Mouse (Mus musculus): ENCODE measurements around the gene Smco3. TPM values are rescaled to one million over a fixed set of nuclear protein-coding genes. Genes with fewer than 3 reads are reported as not detected.

Smco3 gene
- polyA plus RNA-seq, 1 experiment from 2014 or later: not detected

- peaks cover 36% of the 10 kb centered on the region for H3K27me3 ChIP-seq
- H3K9me3 ChIP-seq (replicated peaks): no peaks in the 10 kb centered on the region
- no peak overlapping the region for H3K27ac ChIP-seq (replicated peaks)
- no peaks in the 10 kb centered on the region for H3K36me3 ChIP-seq (replicated peaks)
- peak overlapping the region; percentile 77 for H3K4me2 ChIP-seq
- no peak for ATAC-seq (ENCODE audit: insufficient read depth)
- H3K4me1 ChIP-seq (replicated peaks): peaks cover 43% of the 10 kb centered on the region
- H3K9ac ChIP-seq: peak overlapping the region; percentile 45
- H3K4me3 ChIP-seq (replicated peaks): peak overlapping the region; percentile 45
- WGBS (ENCODE audit: insufficient replicate concordance): 21% methylated on average over 16 of the region's 16 CpGs
Observed at GRCm38 (mm10) chr6:136792884-136793758, 42.1 kb downstream of the Smco3 start.

- Histone ChIP-seq H3K4me1 (replicated peaks) (peaks cover 17% of the 10 kb centered on the region), H3K4me3 (replicated peaks) (no peak overlapping the region), H3K27ac (replicated peaks) (no peak overlapping the region), H3K36me3 (replicated peaks) (no peaks in the 10 kb centered on the region), H3K4me2 (no peak overlapping the region), H3K9me3 (replicated peaks) (no peaks in the 10 kb centered on the region), H3K27me3 (peaks cover 31% of the 10 kb centered on the region), H3K9ac (no peak overlapping the region)
- no peak for ATAC-seq (ENCODE audit: insufficient read depth)
- WGBS (ENCODE audit: insufficient replicate concordance): 50% methylated on average over 5 of the region's 5 CpGs
Observed at GRCm38 (mm10) chr6:136789391-136789971, 45.8 kb downstream of the Smco3 start.

DNA sequence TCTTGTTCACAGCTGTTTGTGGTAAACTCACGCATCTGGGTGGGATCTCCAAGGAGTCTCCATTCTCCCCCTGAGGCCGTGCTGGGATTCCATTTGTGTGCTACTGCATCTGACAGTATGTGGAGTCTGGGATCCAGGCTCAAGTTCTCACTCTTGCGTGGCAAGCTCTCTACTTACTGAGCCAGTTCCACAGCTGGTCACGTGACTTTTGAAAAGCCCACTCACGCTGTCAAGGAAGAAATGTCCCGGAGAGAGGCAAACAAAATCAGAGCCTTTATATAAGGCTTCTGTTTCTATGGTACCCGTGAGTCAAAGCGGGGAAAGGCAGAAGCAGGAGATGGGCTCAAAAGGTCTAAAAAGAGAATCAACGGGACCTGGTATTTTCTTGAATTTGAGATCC is 52.5 kb downstream of the Smco3 start:
- Histone ChIP-seq H3K4me3 (replicated peaks) (no peak overlapping the region), H3K4me1 (replicated peaks) (no peaks in the 10 kb centered on the region), H3K27me3 (no peaks in the 10 kb centered on the region), H3K4me2 (no peak overlapping the region), H3K9ac (no peak overlapping the region), H3K9me3 (replicated peaks) (no peaks in the 10 kb centered on the region), H3K36me3 (replicated peaks) (no peaks in the 10 kb centered on the region), H3K27ac (replicated peaks) (no peak overlapping the region)
- no peak for ATAC-seq (ENCODE audit: insufficient read depth)
- WGBS (ENCODE audit: insufficient replicate concordance): 78% methylated on average over 9 of the region's 9 CpGs

- H3K4me1 ChIP-seq (replicated peaks): no peaks in the 10 kb centered on the region
- no peak overlapping the region for H3K9ac ChIP-seq
- H3K4me3 ChIP-seq (replicated peaks): no peak overlapping the region
- no peaks in the 10 kb centered on the region for H3K27me3 ChIP-seq
- no peak overlapping the region for H3K27ac ChIP-seq (replicated peaks)
- no peaks in the 10 kb centered on the region for H3K9me3 ChIP-seq (replicated peaks)
- 77% methylated on average over 12 of the region's 12 CpGs for WGBS (ENCODE audit: insufficient replicate concordance)
- no peaks in the 10 kb centered on the region for H3K36me3 ChIP-seq (replicated peaks)
- H3K4me2 ChIP-seq: no peak overlapping the region
- ATAC-seq (ENCODE audit: insufficient read depth): no peak
Observed at GRCm38 (mm10) chr6:136782146-136782545, 53.1 kb downstream of the Smco3 start.

GRCm38 (mm10) chr6:136781377-136781986 is 53.8 kb downstream of the Smco3 start, which contains the start of gene Gucy2c:
Gucy2c (minus strand) TSS chr6:136781765.
- Histone ChIP-seq H3K36me3 (replicated peaks) (no peaks in the 10 kb centered on the region), H3K9me3 (replicated peaks) (no peaks in the 10 kb centered on the region), H3K4me1 (replicated peaks) (no peaks in the 10 kb centered on the region), H3K9ac (no peak within 1 kb of the TSS), H3K4me3 (replicated peaks) (no peak within 1 kb of the TSS), H3K4me2 (no peak within 1 kb of the TSS), H3K27ac (replicated peaks) (no peak within 1 kb of the TSS), H3K27me3 (no peaks in the 10 kb centered on the region)
- no peak for ATAC-seq (ENCODE audit: insufficient read depth)
- WGBS (ENCODE audit: insufficient replicate concordance): 69% methylated on average over 20 of the region's 20 CpGs

Small RNA genes within 50 kb of the gene (microRNA-seq; reads per million reads assigned to microRNA genes)
- gene Gm44364: not detected

Other genes starting within 250 kb of the Smco3 start
- gene Plbd1, start 173.5 kb downstream of the Smco3 start, polyA plus RNA-seq (2015; fragmentation: Nextera tagmentation; extraction: Ambion mirVana): 12.1 and 15.0 TPM in 2 replicates
- 0.26 and 0.37 TPM in 2 replicates for gene Gucy2c, start 53.7 kb downstream of the Smco3 start, polyA plus RNA-seq (2015; fragmentation: Nextera tagmentation; extraction: Ambion mirVana)
- gene Hist4h4, start 31.0 kb downstream of the Smco3 start, polyA plus RNA-seq (2015; fragmentation: Nextera tagmentation; extraction: Ambion mirVana): 0.93 and 1.2 TPM in 2 replicates
- 113 and 131 TPM in 2 replicates for gene H2afj, start 27.2 kb downstream of the Smco3 start, polyA plus RNA-seq (2015; fragmentation: Nextera tagmentation; extraction: Ambion mirVana)
- 0.71 and 1.0 TPM in 2 replicates for gene BC049715, start 7.8 kb downstream of the Smco3 start, polyA plus RNA-seq (2015; fragmentation: Nextera tagmentation; extraction: Ambion mirVana)
- 49.0 and 51.6 TPM in 2 replicates for gene Wbp11, start 7.2 kb downstream of the Smco3 start, polyA plus RNA-seq (2015; fragmentation: Nextera tagmentation; extraction: Ambion mirVana)
- gene Art4, start 22.3 kb upstream of the Smco3 start, polyA plus RNA-seq (2015; fragmentation: Nextera tagmentation; extraction: Ambion mirVana): 30.0 TPM in 2 replicates
- 3.3 and 6.3 TPM in 2 replicates for gene Mgp, start 40.4 kb upstream of the Smco3 start, polyA plus RNA-seq (2015; fragmentation: Nextera tagmentation; extraction: Ambion mirVana)
- gene Erp27, start 86.7 kb upstream of the Smco3 start, polyA plus RNA-seq (2015; fragmentation: Nextera tagmentation; extraction: Ambion mirVana): 0.28 and 0.74 TPM in 2 replicates
- gene Pde6h, start 88.4 kb upstream of the Smco3 start, polyA plus RNA-seq (2015; fragmentation: Nextera tagmentation; extraction: Ambion mirVana): not detected in 2 replicates
- 162 and 172 TPM in 2 replicates for gene Arhgdib, start 106.4 kb upstream of the Smco3 start, polyA plus RNA-seq (2015; fragmentation: Nextera tagmentation; extraction: Ambion mirVana)

Measured in liver, embryonic 15.5 days (tissue).